Mouse (Mus musculus) heart, embryonic 15.5 days (tissue): Measurements from ENCODE around the gene Ttc39b. TPM values are rescaled to one million over a fixed set of nuclear protein-coding genes. Genes with fewer than 3 reads are reported as not detected.

Experiments
- ATAC-seq: fragments of 200-750 bp; cut with Nextera tagmentation; replicated peaks from 2 replicates; pipeline ENCODE4 v1.8.0; 2017; ENCODE audit warnings: low read depth, moderate TSS enrichment; ENCODE audit not compliant: insufficient number of reproducible peaks, insufficient read depth, low FRiP score
- H3K27ac ChIP-seq: fragments of 300-500 bp; sonication (generic); 2 replicates; pipeline ENCODE4 v1.5.1; 2015; ENCODE audit warnings: mild to moderate bottlenecking, inconsistent platforms
- H3K27me3 ChIP-seq: fragments of 300-500 bp; sonication (generic); 2 replicates; pipeline ENCODE4 v1.6.1; 2015; ENCODE audit warnings: inconsistent platforms
- H3K36me3 ChIP-seq: fragments of 300-500 bp; sonication (generic); 2 replicates; pipeline ENCODE4 v1.6.1; 2015; ENCODE audit warnings: mild to moderate bottlenecking, inconsistent platforms
- H3K4me1 ChIP-seq: fragments of 300-500 bp; sonication (generic); replicated peaks from 2 replicates; pipeline ENCODE4 v1.6.1; 2015; ENCODE audit warnings: inconsistent platforms
- H3K4me2 ChIP-seq: fragments of 300-500 bp; sonication (generic); 2 replicates; pipeline ENCODE4 v1.6.1; 2015; ENCODE audit warnings: inconsistent platforms, mild to moderate bottlenecking, moderate library complexity
- H3K4me3 ChIP-seq: fragments of 300-500 bp; sonication (generic); 2 replicates; pipeline ENCODE4 v1.5.1; 2015; ENCODE audit warnings: mild to moderate bottlenecking, inconsistent platforms
- H3K9ac ChIP-seq: fragments of 300-500 bp; sonication (generic); 2 replicates; pipeline ENCODE4 v1.6.1; 2015; ENCODE audit warnings: mild to moderate bottlenecking, inconsistent platforms
- H3K9me3 ChIP-seq: fragments of 300-500 bp; sonication (generic); replicated peaks from 2 replicates; pipeline ENCODE4 v1.6.1; 2016; ENCODE audit warnings: inconsistent platforms
- WGBS: fragments of 180-500 bp; shearing (Covaris S2); methylation state at CpG from one replicate; pipeline ENCODE4 v1.1.7; 2015; ENCODE audit warnings: mixed read lengths; 5-methylcytosine and 5-hydroxymethylcytosine counted together
- polyA plus RNA-seq: library from polyadenylated mRNA; unstranded; fragments of >200 nt; fragmentation: Nextera tagmentation; extraction: Ambion mirVana; gene quantifications from 2 replicates; pipeline ENCODE4 v1.2.1, GENCODE M21; 2015

Gene Ttc39b
- polyA plus RNA-seq, 1 experiment from 2014 or later, result 1.8 TPM

DNA sequence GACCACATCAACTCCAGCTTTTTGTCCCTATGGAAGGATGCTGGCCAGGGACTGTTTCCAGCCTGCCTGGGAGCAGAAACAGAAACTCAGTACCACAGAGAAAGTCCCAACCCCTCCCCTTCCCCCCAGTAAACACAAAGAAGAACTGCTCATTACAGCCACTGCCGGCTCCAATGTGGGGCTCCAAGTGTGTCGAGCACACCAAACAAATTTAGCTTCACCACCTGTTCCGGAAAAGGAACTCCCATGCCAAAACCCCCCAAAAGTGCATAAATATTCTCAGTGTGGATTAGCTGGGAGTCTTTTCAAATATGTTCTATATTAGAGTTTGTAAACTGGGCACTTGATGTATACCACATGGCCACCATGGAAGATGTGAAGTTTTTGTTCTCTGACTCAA is 151.8 kb downstream of the Ttc39b start:
- no peak overlapping the region for H3K4me3 ChIP-seq
- H3K4me1 ChIP-seq, result 0 out of 2 replicates have a peak, but pooled peaks cover 2% of the 10 kb centered on the region
- no peaks in the 10 kb centered on the region for H3K9me3 ChIP-seq
- 69% methylated on average over 3 of the region's 3 CpGs for WGBS
- H3K9ac ChIP-seq, result no peak overlapping the region
- no peaks in the 10 kb centered on the region for H3K27me3 ChIP-seq
- no peaks in the 10 kb centered on the region for H3K36me3 ChIP-seq
- H3K27ac ChIP-seq, result no peak overlapping the region
- ATAC-seq, result no peak
- H3K4me2 ChIP-seq, result no peak overlapping the region

DNA sequence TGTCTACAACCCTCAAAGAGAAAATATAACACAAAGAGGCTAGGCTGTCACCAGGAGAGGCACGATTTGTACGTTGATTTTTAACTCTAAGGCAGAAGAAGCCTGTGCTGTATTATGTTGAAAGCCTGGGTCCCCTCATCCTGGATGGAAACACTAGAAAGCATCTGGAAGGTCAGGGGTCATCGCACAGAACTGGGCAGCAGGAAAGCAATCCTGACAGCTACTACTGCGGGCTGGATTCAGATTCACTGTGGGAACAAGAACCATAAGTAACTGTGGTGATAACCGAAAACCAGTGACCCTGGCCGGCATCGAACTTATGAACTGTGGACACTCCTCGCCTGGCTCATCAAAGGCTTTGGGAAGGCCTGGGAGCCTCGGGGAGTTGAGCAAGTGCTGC is 153.3 kb downstream of the Ttc39b start:
- Histone ChIP-seq H3K4me1 (0 out of 2 replicates have a peak, but pooled peaks cover 2% of the 10 kb centered on the region), H3K9me3 (no peaks in the 10 kb centered on the region), H3K27me3 (no peaks in the 10 kb centered on the region), H3K27ac (no peak overlapping the region), H3K36me3 (no peaks in the 10 kb centered on the region), H3K9ac (no peak overlapping the region), H3K4me3 (no peak overlapping the region), H3K4me2 (no peak overlapping the region)
- WGBS, result 64% methylated on average over 9 of the region's 9 CpGs
- ATAC-seq, result no peak

Other genes starting within 250 kb of the Ttc39b start
- gene Snapc3, start 93.5 kb upstream of the Ttc39b start, polyA plus RNA-seq, result 27.1 and 28.0 TPM in 2 replicates
- 74.2 and 75.4 TPM in 2 replicates for gene Psip1, start 162.2 kb upstream of the Ttc39b start, polyA plus RNA-seq
- gene Ccdc171, start 201.3 kb upstream of the Ttc39b start, polyA plus RNA-seq, result 3.3 and 3.6 TPM in 2 replicates